Mouse (Mus musculus): Measurements from ENCODE around the gene Hpcal4. TPM values are rescaled to one million over a fixed set of nuclear protein-coding genes. Genes with fewer than 3 reads are reported as not detected.

Gene Hpcal4
- total RNA-seq, 4 experiments from 2014 or later = 5.0 to 9.1 (median 7.2) TPM

Other genes with a start within 250 kb of the Hpcal4 start
- 1 to 10 TPM in 2 of 4 experiments, under 1 TPM in 2; 0.83 to 8.4 (median 1.2) TPM for gene Mfsd2a, start 222.0 kb upstream of the Hpcal4 start, total RNA-seq (2022)
- gene Mycl, start 187.6 kb upstream of the Hpcal4 start, total RNA-seq (2022) = 1 to 10 TPM in 2 of 4 experiments, under 1 TPM in 2; 0.68 to 2.1 (median 1.3) TPM
- gene Trit1, start 166.6 kb upstream of the Hpcal4 start, total RNA-seq (2022) = 10 to 100 TPM; 21.8 to 24.5 (median 22.9) TPM
- gene Bmp8b, start 78.1 kb upstream of the Hpcal4 start, total RNA-seq (2022) = under 1 TPM; 0.12 to 0.70 (median 0.30) TPM
- under 1 TPM in 1 of 4 experiments, not detected in 3; 0.18 TPM for gene Oxct2b, start 67.0 kb upstream of the Hpcal4 start, total RNA-seq (2022)
- 10 to 100 TPM; 55.8 to 65.6 (median 58.6) TPM for gene Ppie, start 43.3 kb upstream of the Hpcal4 start, total RNA-seq (2022)
- 100 to 1,000 TPM in 2 of 4 experiments, 10 to 100 TPM in 2; 65.4 to 137 (median 88.0) TPM for gene Nt5c1a, start 18.3 kb downstream of the Hpcal4 start, total RNA-seq (2022)
- gene Heyl, start 50.3 kb downstream of the Hpcal4 start, total RNA-seq (2022) = 10 to 100 TPM in 2 of 4 experiments, 1 to 10 TPM in 2; 4.6 to 13.5 (median 8.9) TPM
- 10 to 100 TPM; 82.8 to 96.1 (median 90.0) TPM for gene Pabpc4, start 79.1 kb downstream of the Hpcal4 start, total RNA-seq (2022)
- gene Oxct2a, start 140.4 kb downstream of the Hpcal4 start, total RNA-seq (2022) = not detected
- gene Bmp8a, start 160.0 kb downstream of the Hpcal4 start, total RNA-seq (2022) = under 1 TPM in 2 of 4 experiments, not detected in 2; 0.15 to 0.17 TPM